Mouse (Mus musculus) intestine, embryonic 14.5 days (tissue): Measurements from ENCODE around the gene Mis18a. TPM values are rescaled to one million over a fixed set of nuclear protein-coding genes. Genes with fewer than 3 reads are reported as not detected.

Source experiments
- ATAC-seq: fragments of 200-750 bp; cut with Nextera tagmentation; replicated peaks from 2 replicates; pipeline ENCODE4 v1.8.0; 2017; ENCODE audit warnings: low read depth, moderate number of reproducible peaks, moderate TSS enrichment, moderate library complexity; ENCODE audit not compliant: low FRiP score, low TSS enrichment
- DNase-seq: peaks from one replicate; pipeline ENCODE4 v3.0.0-alpha.2; 2018; ENCODE audit warnings: low spot score
- H3K27ac ChIP-seq: fragments of 300-500 bp; sonication (generic); 2 replicates; pipeline ENCODE4 v1.5.1; 2014; ENCODE audit warnings: low read depth, mild to moderate bottlenecking, control low read depth
- H3K27me3 ChIP-seq: fragments of 300-500 bp; sonication (generic); replicated peaks from 2 replicates; pipeline ENCODE4 v1.6.1; 2014; ENCODE audit warnings: low read length, control low read depth; ENCODE audit not compliant: control insufficient read depth, insufficient read depth
- H3K36me3 ChIP-seq: fragments of 300-500 bp; sonication (generic); 2 replicates; pipeline ENCODE4 v1.6.1; 2014; ENCODE audit warnings: low read length, control low read depth; ENCODE audit not compliant: control insufficient read depth, insufficient read depth
- H3K4me1 ChIP-seq: fragments of 300-500 bp; sonication (generic); replicated peaks from 2 replicates; pipeline ENCODE4 v1.6.1; 2014; ENCODE audit warnings: low read length, control low read depth, mixed read lengths; ENCODE audit not compliant: control insufficient read depth, insufficient read depth
- H3K4me2 ChIP-seq: fragments of 300-500 bp; sonication (generic); 2 replicates; pipeline ENCODE4 v1.6.1; 2014; ENCODE audit warnings: low read length
- H3K4me3 ChIP-seq: fragments of 300-500 bp; sonication (generic); 2 replicates; pipeline ENCODE4 v1.5.1; 2014; ENCODE audit warnings: low read depth, low read length, control low read depth, mixed read lengths
- H3K9ac ChIP-seq: fragments of 300-500 bp; sonication (generic); 2 replicates; pipeline ENCODE4 v1.6.1; 2014; ENCODE audit warnings: mild to moderate bottlenecking, low read length
- H3K9me3 ChIP-seq: fragments of 300-500 bp; sonication (generic); 2 replicates; pipeline ENCODE4 v1.6.1; 2016; ENCODE audit warnings: low read length, control low read depth; ENCODE audit not compliant: control insufficient read depth
- WGBS: fragments of 180-500 bp; shearing (Covaris S2); extraction: QIAGEN DNeasy Blood & Tissue Kit; methylation state at CpG from one replicate; pipeline ENCODE4 v1.1.7; 2014; 5-methylcytosine and 5-hydroxymethylcytosine counted together
- polyA plus RNA-seq: library from polyadenylated mRNA; unstranded; fragments of >200 nt; fragmentation: Nextera tagmentation; extraction: Ambion mirVana; gene quantifications from 2 replicates; pipeline ENCODE4 v1.2.1, GENCODE M21; 2014

The Mis18a gene
- 66.1 and 68.7 TPM in 2 replicates for polyA plus RNA-seq

- peak within 1 kb of the TSS; percentile 88 for H3K4me3 ChIP-seq
- peak; percentile 97 for DNase-seq
- WGBS = 2% methylated on average over 53 of the region's 53 CpGs
- H3K9ac ChIP-seq = peak within 1 kb of the TSS; percentile 66
- no peaks in the 10 kb centered on the region for H3K9me3 ChIP-seq
- peak; percentile 95 for ATAC-seq
- peaks cover 7% of the 10 kb centered on the region; the same call in 1 of the 2 replicates for H3K36me3 ChIP-seq
- H3K4me2 ChIP-seq = peak within 1 kb of the TSS; percentile 75
- H3K27ac ChIP-seq = peak within 1 kb of the TSS; percentile 33; the same call in 1 of the 2 replicates
- H3K27me3 ChIP-seq = no peaks in the 10 kb centered on the region
- H3K4me1 ChIP-seq = peaks cover 5% of the 10 kb centered on the region
These were observed at the start of gene Mis18a for GRCm38 (mm10) chr16:90727233-90728115. TSS of gene Mis18a (minus strand) at chr16:90727404.

GRCm38 (mm10) chr16:90775946-90776520 is 48.8 kb upstream of the Mis18a start:
- no peak overlapping the region for H3K4me3 ChIP-seq
- H3K36me3 ChIP-seq = peaks cover 79% of the 10 kb centered on the region
- ATAC-seq (no peak), DNase-seq (no peak)
- no peaks in the 10 kb centered on the region for H3K27me3 ChIP-seq
- 81% methylated on average over 10 of the region's 10 CpGs for WGBS
- H3K9me3 ChIP-seq = no peaks in the 10 kb centered on the region
- peaks cover 14% of the 10 kb centered on the region for H3K4me1 ChIP-seq
- H3K27ac ChIP-seq = no peak overlapping the region
- H3K9ac ChIP-seq = no peak overlapping the region
- no peak overlapping the region for H3K4me2 ChIP-seq

DNA sequence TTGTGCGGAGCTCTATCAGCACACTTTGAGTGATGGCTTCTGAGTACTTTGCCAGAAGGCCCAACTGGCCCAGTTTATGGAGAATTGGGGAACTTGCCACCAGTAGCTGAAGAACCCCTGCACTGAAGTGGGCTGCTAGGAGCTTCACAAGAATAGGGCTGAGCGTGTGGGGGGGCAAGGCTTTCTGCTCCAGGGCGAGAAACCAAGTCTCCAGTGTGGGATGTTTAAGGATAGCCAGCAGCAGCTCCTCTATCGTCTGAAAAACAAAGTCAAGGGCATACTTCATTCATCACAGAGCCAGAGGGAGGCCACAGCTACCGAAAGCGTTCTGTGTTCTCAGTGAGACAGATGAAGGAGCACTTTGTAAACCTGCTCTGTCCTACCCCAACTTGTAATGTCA is 47.4 kb upstream of the Mis18a start:
- no peak overlapping the region for H3K9ac ChIP-seq
- no peak overlapping the region for H3K27ac ChIP-seq
- DNase-seq (no peak), ATAC-seq (no peak)
- H3K36me3 ChIP-seq = peaks cover 83% of the 10 kb centered on the region
- H3K4me1 ChIP-seq = peaks cover 9% of the 10 kb centered on the region
- no peaks in the 10 kb centered on the region for H3K27me3 ChIP-seq
- 88% methylated on average over 6 of the region's 6 CpGs for WGBS
- no peak overlapping the region for H3K4me3 ChIP-seq
- no peak overlapping the region for H3K4me2 ChIP-seq
- no peaks in the 10 kb centered on the region for H3K9me3 ChIP-seq

DNA sequence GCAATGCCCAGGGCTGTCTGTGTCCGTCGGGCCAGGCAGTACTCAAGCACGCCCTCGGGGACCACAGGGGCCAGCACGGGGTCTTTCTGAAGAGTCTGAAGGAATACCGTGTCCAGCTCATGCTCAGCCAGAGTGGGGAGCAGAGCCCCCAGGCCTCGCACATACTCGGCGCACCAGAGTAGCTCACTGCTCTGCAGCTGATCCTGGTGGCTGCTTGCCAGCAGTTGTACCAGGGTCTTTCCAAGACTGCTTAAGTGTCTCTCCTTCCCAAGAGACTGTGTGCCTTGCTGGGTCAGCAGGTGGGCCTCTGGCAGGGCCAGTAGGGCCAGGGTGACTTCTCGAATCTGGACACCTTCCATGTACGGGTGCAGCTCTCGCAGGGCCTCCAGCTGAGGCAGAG is 47.0 kb upstream of the Mis18a start:
- Histone ChIP-seq H3K4me2 (no peak overlapping the region), H3K36me3 (peaks cover 88% of the 10 kb centered on the region), H3K9me3 (no peaks in the 10 kb centered on the region), H3K27me3 (no peaks in the 10 kb centered on the region), H3K4me3 (no peak overlapping the region), H3K27ac (no peak overlapping the region), H3K4me1 (peaks cover 5% of the 10 kb centered on the region; the same call in 1 of the 2 replicates), H3K9ac (no peak overlapping the region)
- WGBS = 89% methylated on average over 12 of the region's 12 CpGs
- DNase-seq = no peak
- no peak for ATAC-seq

GRCm38 (mm10) chr16:90766919-90767454 is 39.8 kb upstream of the Mis18a start:
- Histone ChIP-seq H3K36me3 (peaks cover 83% of the 10 kb centered on the region), H3K9me3 (0 out of 2 replicates have a peak, but pooled peaks cover 2% of the 10 kb centered on the region), H3K4me3 (no peak overlapping the region), H3K9ac (no peak overlapping the region), H3K4me2 (no peak overlapping the region), H3K27me3 (no peaks in the 10 kb centered on the region), H3K27ac (no peak overlapping the region), H3K4me1 (no peaks in the 10 kb centered on the region)
- DNase-seq = no peak
- 94% methylated on average over 15 of the region's 15 CpGs for WGBS
- no peak for ATAC-seq

DNA sequence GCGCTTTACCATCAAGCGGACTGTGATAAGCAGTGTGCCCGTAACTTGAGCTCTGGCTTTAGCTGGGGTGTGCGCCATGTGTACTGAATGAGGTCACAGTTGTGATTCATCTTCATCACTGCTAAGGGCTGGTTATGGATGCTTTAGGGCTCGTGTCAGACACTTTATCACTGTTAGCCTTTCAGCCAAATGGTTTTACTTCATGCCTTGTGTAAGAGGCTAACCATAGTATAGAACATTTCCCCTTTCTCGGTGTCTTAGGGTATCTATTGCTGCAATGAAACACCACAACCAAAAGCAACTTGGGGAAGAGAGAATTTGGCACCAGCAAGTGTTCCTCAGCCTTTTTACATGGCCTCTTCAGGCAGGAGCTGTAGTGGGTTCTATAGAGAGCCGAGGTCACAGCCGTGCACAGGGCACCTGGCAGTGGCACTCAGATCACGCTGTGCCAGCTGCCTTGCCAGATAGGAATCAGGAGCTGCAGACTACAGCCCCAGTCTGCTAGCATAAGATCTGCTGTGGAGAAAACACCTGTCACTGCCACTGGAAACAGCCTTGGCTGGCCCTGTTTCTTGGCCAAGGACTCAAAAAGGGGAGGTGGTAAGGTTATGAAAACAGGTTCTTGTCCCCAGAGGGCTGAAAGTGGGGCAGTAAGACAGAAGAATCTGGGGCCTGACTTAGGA is 38.1 kb upstream of the Mis18a start:
- DNase-seq (no peak), ATAC-seq (no peak)
- Histone ChIP-seq H3K4me3 (no peak overlapping the region), H3K36me3 (peaks cover 77% of the 10 kb centered on the region), H3K27me3 (no peaks in the 10 kb centered on the region), H3K9ac (no peak overlapping the region), H3K27ac (no peak overlapping the region), H3K4me2 (no peak overlapping the region), H3K4me1 (no peaks in the 10 kb centered on the region), H3K9me3 (0 out of 2 replicates have a peak, but pooled peaks cover 2% of the 10 kb centered on the region)
- 86% methylated on average over 9 of the region's 9 CpGs for WGBS

DNA sequence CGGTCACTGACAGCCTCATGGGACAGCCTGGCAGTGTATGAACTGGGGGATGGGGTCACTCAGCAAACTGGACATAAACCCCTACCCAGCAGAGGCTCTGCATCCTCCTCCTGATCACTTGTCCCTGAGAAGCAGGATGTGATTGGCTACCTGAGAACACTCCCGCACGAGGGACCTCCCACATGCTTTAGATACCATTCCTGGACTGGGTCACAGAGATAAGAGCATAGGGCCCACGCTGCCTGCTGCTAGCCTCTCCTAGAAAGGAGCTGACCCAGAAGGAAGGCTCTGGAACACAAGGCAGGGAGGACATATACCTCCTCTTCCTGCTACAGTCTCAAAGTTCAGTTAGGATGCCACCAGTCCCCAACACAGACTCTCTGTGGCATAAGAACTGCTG is 33.3 kb upstream of the Mis18a start:
- no peaks in the 10 kb centered on the region for H3K4me1 ChIP-seq
- ATAC-seq (no peak), DNase-seq (no peak)
- WGBS = 49% methylated on average over 4 of the region's 4 CpGs
- no peak overlapping the region for H3K4me2 ChIP-seq
- no peak overlapping the region for H3K9ac ChIP-seq
- no peak overlapping the region for H3K4me3 ChIP-seq
- H3K36me3 ChIP-seq = peaks cover 70% of the 10 kb centered on the region
- no peaks in the 10 kb centered on the region for H3K27me3 ChIP-seq
- no peak overlapping the region for H3K27ac ChIP-seq
- H3K9me3 ChIP-seq = no peaks in the 10 kb centered on the region

DNA sequence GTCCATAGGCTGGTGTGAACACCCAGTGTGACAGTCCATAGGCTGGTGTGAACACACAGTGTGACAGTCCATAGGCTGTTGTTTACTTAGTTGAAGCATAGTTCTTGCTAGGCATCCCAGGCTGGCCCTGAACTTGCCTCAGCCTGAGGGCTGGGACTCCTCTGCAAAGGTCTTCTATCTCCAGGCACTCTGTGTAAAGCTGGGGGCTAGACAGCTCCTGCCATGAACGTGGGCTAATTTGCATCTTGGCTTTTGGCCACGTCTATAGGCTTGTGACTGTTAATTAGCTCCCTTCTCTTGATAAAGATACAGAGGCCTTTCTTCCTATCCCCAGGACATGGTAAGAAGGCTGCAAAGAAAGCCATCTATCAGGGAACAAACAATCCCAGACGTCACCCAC is 32.1 kb upstream of the Mis18a start:
- H3K27ac ChIP-seq = no peak overlapping the region
- no peaks in the 10 kb centered on the region for H3K4me1 ChIP-seq
- H3K9ac ChIP-seq = no peak overlapping the region
- peaks cover 77% of the 10 kb centered on the region for H3K36me3 ChIP-seq
- ATAC-seq = no peak
- WGBS = 62% methylated on average over 3 of the region's 3 CpGs
- no peak overlapping the region for H3K4me3 ChIP-seq
- DNase-seq = no peak
- H3K9me3 ChIP-seq = no peaks in the 10 kb centered on the region
- H3K27me3 ChIP-seq = no peaks in the 10 kb centered on the region
- H3K4me2 ChIP-seq = no peak overlapping the region
